Mouse (Mus musculus) hindbrain, embryonic 11.5 days (tissue): ENCODE measurements at regions not wholly inside any gene's neighbourhood (a gene's known extent, or its start where the extent isn't known, plus 50 kb on each side); places are given as distances from the start of the nearest gene placed in this dataset.
"Not testable (repeated sequence)": the region's sequence is repeated elsewhere in the genome, so short reads cannot be mapped to it uniquely, and the experiment has no call there.

ENCODE experiments used
- ATAC-seq: fragments of 200-750 bp; cut with Nextera tagmentation; 2 replicates; pipeline ENCODE4 v1.8.0; 2017; ENCODE audit warnings: mild to moderate bottlenecking, moderate TSS enrichment, moderate library complexity; ENCODE audit not compliant: low FRiP score
- DNase-seq: peaks from one replicate; pipeline ENCODE4 v3.0.0-alpha.2; 2015; ENCODE audit warnings: low spot score
- H3K27ac ChIP-seq: fragments of 300-500 bp; sonication (generic); 2 replicates; pipeline ENCODE4 v1.5.1; 2014; ENCODE audit warnings: mild to moderate bottlenecking, low read depth, low read length
- H3K27me3 ChIP-seq: fragments of 300-500 bp; sonication (generic); 2 replicates; pipeline ENCODE4 v1.6.1; 2014; ENCODE audit warnings: mild to moderate bottlenecking, low read length, moderate library complexity, mixed read lengths; ENCODE audit not compliant: control insufficient read depth, insufficient read depth
- H3K36me3 ChIP-seq: fragments of 300-500 bp; sonication (generic); 2 replicates; pipeline ENCODE4 v1.6.1; 2014; ENCODE audit warnings: mild to moderate bottlenecking, low read length, moderate library complexity, mixed read lengths; ENCODE audit not compliant: control insufficient read depth, insufficient read depth
- H3K4me1 ChIP-seq: fragments of 300-500 bp; sonication (generic); replicated peaks from 2 replicates; pipeline ENCODE4 v1.6.1; 2014; ENCODE audit warnings: low read length, mixed read lengths; ENCODE audit not compliant: control insufficient read depth, insufficient read depth
- H3K4me2 ChIP-seq: fragments of 300-500 bp; sonication (generic); replicated peaks from 2 replicates; pipeline ENCODE4 v1.6.1; 2014; ENCODE audit warnings: mild to moderate bottlenecking, low read depth, low read length
- H3K4me3 ChIP-seq: fragments of 300-500 bp; sonication (generic); 2 replicates; pipeline ENCODE4 v1.5.1; 2014; ENCODE audit warnings: low read depth, low read length
- H3K9ac ChIP-seq: fragments of 300-500 bp; sonication (generic); 2 replicates; pipeline ENCODE4 v1.6.1; 2014; ENCODE audit warnings: low read depth, low read length
- H3K9me3 ChIP-seq: fragments of 300-500 bp; sonication (generic); 2 replicates; pipeline ENCODE4 v1.6.1; 2016; ENCODE audit warnings: low read length; ENCODE audit not compliant: control insufficient read depth
- WGBS: fragments of 180-500 bp; shearing (Covaris S2); extraction: QIAGEN DNeasy Blood & Tissue Kit; methylation state at CpG from one replicate; pipeline ENCODE4 v1.1.7; 2014; 5-methylcytosine and 5-hydroxymethylcytosine counted together

DNA sequence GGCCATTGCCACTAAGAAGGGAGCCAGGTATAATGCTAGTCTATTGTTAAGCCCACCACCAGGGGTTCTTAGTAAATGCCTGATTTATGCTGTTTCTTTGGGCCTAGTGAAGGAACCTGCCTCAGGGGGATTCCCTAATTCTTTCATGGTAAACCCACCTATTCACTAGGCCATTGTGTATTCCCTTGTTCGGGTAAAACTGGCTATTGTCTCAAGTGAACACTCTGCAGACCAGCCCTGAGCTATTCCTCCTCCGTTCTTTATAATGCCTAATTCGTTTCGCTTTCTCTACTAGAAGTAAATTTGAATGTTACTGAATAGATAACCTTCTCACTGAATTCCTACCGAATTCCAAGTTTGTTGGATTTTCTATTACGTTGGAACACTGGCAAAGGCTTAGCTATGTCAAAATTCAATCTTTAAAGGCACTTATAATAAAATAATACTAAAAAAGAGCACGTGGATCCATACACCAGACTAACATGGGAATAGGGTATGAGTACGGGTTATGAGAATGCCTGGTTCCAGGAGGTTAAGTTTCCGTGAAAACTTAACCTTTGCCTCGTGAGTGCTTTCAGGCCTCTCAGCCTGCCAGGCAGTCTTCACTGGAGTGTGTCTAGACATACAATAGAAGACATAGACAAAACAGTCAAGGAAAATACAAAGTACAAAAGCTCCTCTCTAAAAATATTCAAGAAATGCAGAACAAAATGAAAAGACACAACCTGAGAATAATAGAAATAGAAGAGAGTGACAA, 536.8 kb upstream of the Cntn5 start:
- DNase-seq, H3K4me1 ChIP-seq, H3K9ac ChIP-seq, H3K27me3 ChIP-seq, H3K9me3 ChIP-seq, H3K4me2 ChIP-seq, ATAC-seq, H3K4me3 ChIP-seq, H3K36me3 ChIP-seq, H3K27ac ChIP-seq: not testable (repeated sequence)
- 45% methylated on average over 10 of the region's 10 CpGs for WGBS

- H3K9ac ChIP-seq: no peak overlapping the region
- WGBS: 86% methylated on average over 1 of the region's 1 CpGs
These were observed 532.0 kb upstream of the Cntn5 start for GRCm38 (mm10) chr9:11436443-11437167.

GRCm38 (mm10) chr9:11436014-11436413, 531.4 kb upstream of the Cntn5 start:
- H3K9me3 ChIP-seq: no peaks in the 10 kb centered on the region
- ATAC-seq (no peak), DNase-seq (no peak)
- H3K27ac ChIP-seq: no peak overlapping the region
- no peaks in the 10 kb centered on the region for H3K36me3 ChIP-seq
- no peaks in the 10 kb centered on the region for H3K4me1 ChIP-seq
- H3K27me3 ChIP-seq: no peaks in the 10 kb centered on the region
- H3K9ac ChIP-seq: no peak overlapping the region
- H3K4me2 ChIP-seq: no peak overlapping the region
- 69% methylated on average over 2 of the region's 2 CpGs for WGBS
- H3K4me3 ChIP-seq: no peak overlapping the region

More at GRCm38 (mm10) chr9:11436443-11437167, 532.0 kb upstream of the Cntn5 start:
- Histone ChIP-seq H3K4me3 (no peak overlapping the region), H3K27ac (no peak overlapping the region), H3K36me3 (no peaks in the 10 kb centered on the region), H3K9me3 (no peaks in the 10 kb centered on the region), H3K4me2 (no peak overlapping the region), H3K27me3 (no peaks in the 10 kb centered on the region), H3K4me1 (no peaks in the 10 kb centered on the region)
- DNase-seq: no peak
- ATAC-seq: no peak

DNA sequence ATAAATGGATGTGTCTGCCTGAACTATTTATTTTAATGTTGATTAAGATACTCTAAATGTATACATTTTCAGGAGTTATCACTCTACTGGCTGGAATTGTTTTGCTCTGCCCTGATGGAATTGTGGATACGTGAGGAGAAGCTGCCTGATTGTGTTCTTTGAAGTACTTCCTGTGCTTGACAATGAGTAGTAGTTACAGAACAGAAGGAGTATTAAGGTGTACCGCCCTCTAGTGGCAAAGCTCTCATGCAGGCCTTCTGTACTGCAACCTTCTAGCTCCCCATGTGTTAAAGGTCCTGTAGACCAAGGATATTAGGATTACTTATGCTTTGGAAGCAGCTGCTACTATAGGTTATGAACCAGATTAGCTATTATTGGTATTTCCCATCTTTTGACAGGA, 530.4 kb upstream of the Cntn5 start:
- Histone ChIP-seq H3K27me3 (no peaks in the 10 kb centered on the region), H3K4me1 (no peaks in the 10 kb centered on the region), H3K4me3 (no peak overlapping the region), H3K4me2 (no peak overlapping the region), H3K27ac (no peak overlapping the region), H3K9ac (no peak overlapping the region), H3K36me3 (no peaks in the 10 kb centered on the region), H3K9me3 (no peaks in the 10 kb centered on the region)
- ATAC-seq (no peak), DNase-seq (peak; percentile 27)
- WGBS: 40% methylated on average over 2 of the region's 2 CpGs

- H3K36me3 ChIP-seq: no peaks in the 10 kb centered on the region
- H3K27me3 ChIP-seq: no peaks in the 10 kb centered on the region
- 71% methylated on average over 3 of the region's 3 CpGs for WGBS
- no peaks in the 10 kb centered on the region for H3K4me1 ChIP-seq
- DNase-seq (no peak), ATAC-seq (no peak)
- H3K27ac ChIP-seq: no peak overlapping the region
- no peaks in the 10 kb centered on the region for H3K9me3 ChIP-seq
- H3K9ac ChIP-seq: no peak overlapping the region
- H3K4me2 ChIP-seq: no peak overlapping the region
- H3K4me3 ChIP-seq: no peak overlapping the region
These were observed 521.9 kb upstream of the Cntn5 start for GRCm38 (mm10) chr9:11426473-11426872.

GRCm38 (mm10) chr9:11396829-11397228, 492.3 kb upstream of the Cntn5 start:
- WGBS: 83% methylated on average over 2 of the region's 2 CpGs
- no peak overlapping the region for H3K27ac ChIP-seq
- no peaks in the 10 kb centered on the region for H3K4me1 ChIP-seq
- H3K4me3 ChIP-seq: no peak overlapping the region
- DNase-seq: no peak
- H3K9me3 ChIP-seq: no peaks in the 10 kb centered on the region
- H3K9ac ChIP-seq: no peak overlapping the region
- ATAC-seq: no peak
- no peaks in the 10 kb centered on the region for H3K36me3 ChIP-seq
- no peaks in the 10 kb centered on the region for H3K27me3 ChIP-seq
- no peak overlapping the region for H3K4me2 ChIP-seq

- ATAC-seq: no peak
- Histone ChIP-seq H3K4me1 (no peaks in the 10 kb centered on the region), H3K9ac (no peak overlapping the region), H3K36me3 (no peaks in the 10 kb centered on the region), H3K9me3 (no peaks in the 10 kb centered on the region), H3K4me3 (no peak overlapping the region), H3K27ac (no peak overlapping the region), H3K27me3 (no peaks in the 10 kb centered on the region), H3K4me2 (no peak overlapping the region)
- WGBS: 82% methylated on average over 1 of the region's 1 CpGs
- no peak for DNase-seq
These were observed 477.1 kb upstream of the Cntn5 start for GRCm38 (mm10) chr9:11381648-11382075.

- Histone ChIP-seq H3K9me3 (no peaks in the 10 kb centered on the region), H3K27me3 (no peaks in the 10 kb centered on the region), H3K4me1 (no peaks in the 10 kb centered on the region), H3K4me3 (no peak overlapping the region), H3K4me2 (no peak overlapping the region), H3K36me3 (no peaks in the 10 kb centered on the region), H3K9ac (no peak overlapping the region), H3K27ac (no peak overlapping the region)
- ATAC-seq: no peak
- no peak for DNase-seq
- WGBS: 87% methylated on average over 7 of the region's 7 CpGs
These were observed 476.0 kb upstream of the Cntn5 start for GRCm38 (mm10) chr9:11380531-11380930.

DNA sequence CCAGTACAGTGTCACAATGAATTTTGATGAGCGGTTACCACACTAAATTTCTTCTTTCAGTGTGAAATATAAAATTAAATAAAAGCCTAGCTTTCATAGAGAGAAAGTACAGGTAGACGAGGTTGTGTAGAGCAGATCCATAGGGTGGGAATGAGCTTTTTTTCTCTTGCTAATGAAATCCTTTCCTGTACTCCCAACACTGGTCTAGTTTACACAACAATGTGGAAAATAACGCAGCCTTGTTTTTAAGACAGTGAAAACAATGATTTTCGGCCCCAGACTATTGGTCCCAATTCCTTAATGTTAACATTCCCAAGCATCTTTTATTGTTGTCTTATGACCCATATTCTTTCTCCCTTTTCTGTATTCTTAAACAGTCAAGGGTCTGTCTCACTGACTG, 473.5 kb upstream of the Cntn5 start:
- Histone ChIP-seq H3K4me3 (no peak overlapping the region), H3K9ac (no peak overlapping the region), H3K4me1 (no peaks in the 10 kb centered on the region), H3K27ac (no peak overlapping the region), H3K27me3 (no peaks in the 10 kb centered on the region), H3K36me3 (no peaks in the 10 kb centered on the region), H3K9me3 (no peaks in the 10 kb centered on the region), H3K4me2 (no peak overlapping the region)
- no peak for ATAC-seq
- DNase-seq: no peak
- WGBS: 86% methylated on average over 4 of the region's 4 CpGs
